Mouse (Mus musculus) midbrain, embryonic 15.5 days (tissue): ENCODE measurements around the gene Nfya. TPM values are rescaled to one million over a fixed set of nuclear protein-coding genes. Genes with fewer than 3 reads are reported as not detected.

Experiments
- ATAC-seq: fragments of 200-750 bp; cut with Nextera tagmentation; replicated peaks from 2 replicates; pipeline ENCODE4 v1.8.0; 2017; ENCODE audit warnings: moderate TSS enrichment
- H3K27ac ChIP-seq: fragments of 300-500 bp; sonication (generic); 2 replicates; pipeline ENCODE4 v1.5.1; 2015; ENCODE audit warnings: mild to moderate bottlenecking, inconsistent platforms
- H3K27me3 ChIP-seq: fragments of 300-500 bp; sonication (generic); replicated peaks from 2 replicates; pipeline ENCODE4 v1.6.1; 2015; ENCODE audit warnings: inconsistent platforms
- H3K36me3 ChIP-seq: fragments of 300-500 bp; sonication (generic); replicated peaks from 2 replicates; pipeline ENCODE4 v1.6.1; 2015; ENCODE audit warnings: inconsistent platforms
- H3K4me1 ChIP-seq: fragments of 300-500 bp; sonication (generic); 2 replicates; pipeline ENCODE4 v1.6.1; 2015; ENCODE audit warnings: inconsistent platforms
- H3K4me2 ChIP-seq: fragments of 300-500 bp; sonication (generic); 2 replicates; pipeline ENCODE4 v1.6.1; 2015; ENCODE audit warnings: inconsistent platforms, mild to moderate bottlenecking, moderate library complexity
- H3K4me3 ChIP-seq: fragments of 300-500 bp; sonication (generic); 2 replicates; pipeline ENCODE4 v1.5.1; 2015; ENCODE audit warnings: mild to moderate bottlenecking, inconsistent platforms
- H3K9ac ChIP-seq: fragments of 300-500 bp; sonication (generic); 2 replicates; pipeline ENCODE4 v1.6.1; 2015; ENCODE audit warnings: mild to moderate bottlenecking, inconsistent platforms
- H3K9me3 ChIP-seq: fragments of 300-500 bp; sonication (generic); 2 replicates; pipeline ENCODE4 v1.6.1; 2016; ENCODE audit warnings: inconsistent platforms
- WGBS: fragments of 180-500 bp; shearing (Covaris S2); methylation state at CpG from one replicate; pipeline ENCODE4 v1.1.7; 2015; ENCODE audit warnings: mixed read lengths; 5-methylcytosine and 5-hydroxymethylcytosine counted together
- polyA plus RNA-seq: library from polyadenylated mRNA; unstranded; fragments of >200 nt; fragmentation: Nextera tagmentation; extraction: Ambion mirVana; gene quantifications from 2 replicates; pipeline ENCODE4 v1.2.1, GENCODE M21; 2015

Nfya gene
- polyA plus RNA-seq, 1 experiment from 2014 or later: 12.3 TPM

- Histone ChIP-seq H3K9me3 (no peaks in the 10 kb centered on the region), H3K4me2 (no peak overlapping the region), H3K36me3 (no peaks in the 10 kb centered on the region), H3K27me3 (no peaks in the 10 kb centered on the region), H3K4me3 (no peak overlapping the region), H3K27ac (no peak overlapping the region), H3K4me1 (no peaks in the 10 kb centered on the region), H3K9ac (no peak overlapping the region)
- ATAC-seq: no peak
- WGBS: 68% methylated on average over 7 of the region's 7 CpGs
Measured at GRCm38 (mm10) chr17:48442745-48443457, 33.2 kb upstream of the Nfya start.

GRCm38 (mm10) chr17:48437421-48437911, 27.8 kb upstream of the Nfya start:
- ATAC-seq: peak; percentile 24; the same call in 1 of the 2 replicates
- WGBS: 40% methylated on average over 7 of the region's 7 CpGs

GRCm38 (mm10) chr17:48436487-48436886, 26.8 kb upstream of the Nfya start:
- WGBS: 79% methylated on average over 1 of the region's 1 CpGs
- no peak overlapping the region for H3K4me3 ChIP-seq
- no peak overlapping the region for H3K27ac ChIP-seq
- H3K36me3 ChIP-seq: no peaks in the 10 kb centered on the region
- H3K9ac ChIP-seq: no peak overlapping the region
- H3K9me3 ChIP-seq: no peaks in the 10 kb centered on the region
- no peaks in the 10 kb centered on the region; the same call in 1 of the 2 replicates for H3K4me1 ChIP-seq
- H3K27me3 ChIP-seq: no peaks in the 10 kb centered on the region
- no peak for ATAC-seq
- no peak overlapping the region for H3K4me2 ChIP-seq

More at GRCm38 (mm10) chr17:48437421-48437911, 27.8 kb upstream of the Nfya start:
- Histone ChIP-seq H3K36me3 (no peaks in the 10 kb centered on the region), H3K4me1 (no peaks in the 10 kb centered on the region; the same call in 1 of the 2 replicates), H3K27ac (0 out of 2 replicates have a peak overlapping the region, but pooled peaks have one; percentile 19), H3K4me2 (no peak overlapping the region), H3K4me3 (no peak overlapping the region), H3K9me3 (no peaks in the 10 kb centered on the region), H3K27me3 (no peaks in the 10 kb centered on the region), H3K9ac (no peak overlapping the region)

GRCm38 (mm10) chr17:48434479-48434878, 24.8 kb upstream of the Nfya start:
- Histone ChIP-seq H3K36me3 (no peaks in the 10 kb centered on the region), H3K27ac (no peak overlapping the region), H3K4me1 (no peaks in the 10 kb centered on the region; the same call in 1 of the 2 replicates), H3K4me2 (no peak overlapping the region), H3K27me3 (no peaks in the 10 kb centered on the region), H3K9ac (no peak overlapping the region), H3K4me3 (no peak overlapping the region), H3K9me3 (no peaks in the 10 kb centered on the region)
- WGBS: 82% methylated on average over 5 of the region's 5 CpGs
- ATAC-seq: no peak

- Histone ChIP-seq H3K9me3 (no peaks in the 10 kb centered on the region), H3K4me2 (no peak overlapping the region), H3K4me1 (no peaks in the 10 kb centered on the region; the same call in 1 of the 2 replicates), H3K4me3 (no peak overlapping the region), H3K27ac (no peak overlapping the region), H3K36me3 (no peaks in the 10 kb centered on the region), H3K27me3 (no peaks in the 10 kb centered on the region), H3K9ac (no peak overlapping the region)
- 77% methylated on average over 6 of the region's 6 CpGs for WGBS
- ATAC-seq: no peak
Measured at GRCm38 (mm10) chr17:48433689-48434330, 24.1 kb upstream of the Nfya start.

- H3K4me3 ChIP-seq: no peak overlapping the region
- no peaks in the 10 kb centered on the region for H3K36me3 ChIP-seq
- no peak for ATAC-seq
- 81% methylated on average over 20 of the region's 20 CpGs for WGBS
- H3K9ac ChIP-seq: no peak overlapping the region
- H3K27me3 ChIP-seq: no peaks in the 10 kb centered on the region
- no peak overlapping the region for H3K27ac ChIP-seq
- H3K4me2 ChIP-seq: no peak overlapping the region
- no peaks in the 10 kb centered on the region; the same call in 1 of the 2 replicates for H3K4me1 ChIP-seq
- H3K9me3 ChIP-seq: no peaks in the 10 kb centered on the region
Measured at GRCm38 (mm10) chr17:48433006-48433655, 23.4 kb upstream of the Nfya start.

GRCm38 (mm10) chr17:48432158-48432980, 22.7 kb upstream of the Nfya start, which contains the start of gene Apobec2:
TSS of gene Apobec2 (minus strand) at chr17:48432930.
- no peak within 1 kb of the TSS for H3K4me3 ChIP-seq
- H3K27me3 ChIP-seq: no peaks in the 10 kb centered on the region
- 71% methylated on average over 16 of the region's 16 CpGs for WGBS
- H3K9ac ChIP-seq: no peak within 1 kb of the TSS
- no peak within 1 kb of the TSS for H3K4me2 ChIP-seq
- no peaks in the 10 kb centered on the region; the same call in 1 of the 2 replicates for H3K4me1 ChIP-seq
- ATAC-seq: no peak
- H3K36me3 ChIP-seq: no peaks in the 10 kb centered on the region
- no peak within 1 kb of the TSS for H3K27ac ChIP-seq
- H3K9me3 ChIP-seq: no peaks in the 10 kb centered on the region

GRCm38 (mm10) chr17:48431054-48431453, 21.3 kb upstream of the Nfya start:
- ATAC-seq: no peak
- H3K36me3 ChIP-seq: no peaks in the 10 kb centered on the region
- no peaks in the 10 kb centered on the region; the same call in 1 of the 2 replicates for H3K4me1 ChIP-seq
- no peaks in the 10 kb centered on the region for H3K27me3 ChIP-seq
- no peak overlapping the region for H3K4me3 ChIP-seq
- H3K4me2 ChIP-seq: no peak overlapping the region
- H3K9me3 ChIP-seq: no peaks in the 10 kb centered on the region
- H3K9ac ChIP-seq: no peak overlapping the region
- no peak overlapping the region for H3K27ac ChIP-seq
- WGBS: 74% methylated on average over 5 of the region's 5 CpGs

GRCm38 (mm10) chr17:48430394-48430793, 20.7 kb upstream of the Nfya start:
- no peak overlapping the region for H3K27ac ChIP-seq
- H3K4me3 ChIP-seq: no peak overlapping the region
- no peak for ATAC-seq
- H3K9ac ChIP-seq: no peak overlapping the region
- H3K9me3 ChIP-seq: no peaks in the 10 kb centered on the region
- no peaks in the 10 kb centered on the region for H3K27me3 ChIP-seq
- no peak overlapping the region for H3K4me2 ChIP-seq
- 69% methylated on average over 5 of the region's 5 CpGs for WGBS
- no peaks in the 10 kb centered on the region for H3K36me3 ChIP-seq
- no peaks in the 10 kb centered on the region; the same call in 1 of the 2 replicates for H3K4me1 ChIP-seq

- ATAC-seq: no peak
- 74% methylated on average over 11 of the region's 11 CpGs for WGBS
- no peaks in the 10 kb centered on the region for H3K9me3 ChIP-seq
Measured at GRCm38 (mm10) chr17:48427852-48428530, 18.3 kb upstream of the Nfya start.

More at GRCm38 (mm10) chr17:48427852-48428530, 18.3 kb upstream of the Nfya start:
- Histone ChIP-seq H3K36me3 (no peaks in the 10 kb centered on the region), H3K27ac (no peak overlapping the region), H3K4me1 (no peaks in the 10 kb centered on the region; the same call in 1 of the 2 replicates), H3K4me2 (no peak overlapping the region), H3K27me3 (no peaks in the 10 kb centered on the region), H3K9ac (no peak overlapping the region), H3K4me3 (no peak overlapping the region)
